Mouse (Mus musculus) MEL (cell line): ENCODE results near the gene Sox6. TPM values are rescaled to one million over a fixed set of nuclear protein-coding genes. Genes with fewer than 3 reads are reported as not detected.

Experiments used
- DNase-seq: peaks from one replicate; pipeline ENCODE4 v3.0.0; 2011; ENCODE audit warnings: low read depth, low spot score
- H3K27ac ChIP-seq: 2 replicates; pipeline ENCODE4 v1.5.1; 2012; ENCODE audit warnings: low read depth, mild to moderate bottlenecking, control low read depth, low read length, moderate library complexity; ENCODE audit not compliant: control insufficient read depth
- H3K27me3 ChIP-seq, 2 experiments: fragments of 150-350 bp in 1 of 2; sonication (generic) in 1 of 2; 2 replicates each; pipeline ENCODE4 v1.6.1; 2012; ENCODE audit warnings: low read length in 2 of 2, mild to moderate bottlenecking in 2 of 2, improper control_type of control experiment in 1 of 2, moderate library complexity in 1 of 2; ENCODE audit not compliant: insufficient read depth in 2 of 2, control insufficient read depth in 1 of 2
- H3K36me3 ChIP-seq, 2 experiments: 2 replicates each; pipeline ENCODE4 v1.6.1; 2012 to 2014; ENCODE audit warnings: low read length in 2 of 2, improper control_type of control experiment in 1 of 2, inconsistent platforms in 1 of 2, mild to moderate bottlenecking in 1 of 2; ENCODE audit not compliant: insufficient read depth in 2 of 2, control insufficient read depth in 1 of 2
- H3K4me1 ChIP-seq, 2 experiments: fragments of 150-350 bp in 1 of 2; sonication (generic) in 1 of 2; 2 replicates each; pipeline ENCODE4 v1.6.1; 2012; ENCODE audit warnings: low read length in 2 of 2, improper control_type of control experiment in 1 of 2, mild to moderate bottlenecking in 1 of 2; ENCODE audit not compliant: insufficient read depth in 2 of 2, control insufficient read depth in 1 of 2
- H3K4me3 ChIP-seq, 2 experiments: fragments of 150-350 bp in 1 of 2; sonication (generic) in 1 of 2; 2 replicates each; pipeline ENCODE4 v1.5.1; 2012; ENCODE audit warnings: low read depth in 2 of 2, low read length in 2 of 2, mild to moderate bottlenecking in 2 of 2, moderate library complexity in 2 of 2, control low read depth in 1 of 2, improper control_type of control experiment in 1 of 2; ENCODE audit not compliant: control insufficient read depth in 1 of 2, insufficient read depth in 1 of 2
- H3K79me2 ChIP-seq: 2 replicates; pipeline ENCODE4 v1.6.1; 2012; ENCODE audit warnings: mild to moderate bottlenecking, low read length, moderate library complexity; ENCODE audit not compliant: control insufficient read depth, poor library complexity, insufficient read depth
- H3K9ac ChIP-seq: 2 replicates; pipeline ENCODE4 v1.6.1; 2012; ENCODE audit warnings: low read depth, mild to moderate bottlenecking, control low read depth, low read length, moderate library complexity; ENCODE audit not compliant: control insufficient read depth, poor library complexity, severe bottlenecking
- H3K9me3 ChIP-seq: fragments of 150-350 bp; sonication (generic); replicated peaks from 2 replicates; pipeline ENCODE4 v1.6.1; 2012; ENCODE audit warnings: mild to moderate bottlenecking, low read length, improper control_type of control experiment, moderate library complexity; ENCODE audit not compliant: insufficient read depth
- BHLHE40 ChIP-seq: IDR thresholded peaks from 2 replicates; pipeline ENCODE4 v1.6.1; 2012; ENCODE audit warnings: low read depth, mild to moderate bottlenecking, inconsistent platforms, low read length, improper control_type of control experiment, borderline replicate concordance
- CHD1 ChIP-seq: IDR thresholded peaks from 2 replicates; pipeline ENCODE4 v1.6.1; 2012; ENCODE audit warnings: low read depth, mild to moderate bottlenecking, inconsistent platforms, low read length, improper control_type of control experiment
- E2F4 ChIP-seq: IDR thresholded peaks from 2 replicates; pipeline ENCODE4 v1.6.1; 2011; ENCODE audit warnings: low read depth, low read length, improper control_type of control experiment, borderline replicate concordance
- ELF1 ChIP-seq: IDR thresholded peaks from 2 replicates; pipeline ENCODE4 v1.6.1; 2014; ENCODE audit warnings: low read depth, mild to moderate bottlenecking, inconsistent platforms, low read length, improper control_type of control experiment, moderate library complexity
- EP300 ChIP-seq, 2 experiments: IDR thresholded peaks; 2 replicates each; pipeline ENCODE4 v1.6.1; 2011; ENCODE audit warnings: improper control_type of control experiment in 2 of 2, low read length in 2 of 2, low read depth in 1 of 2, mild to moderate bottlenecking in 1 of 2
- GATA1 ChIP-seq: IDR thresholded peaks from 2 replicates; pipeline ENCODE4 v1.6.1; 2011; ENCODE audit warnings: low read depth, low read length, improper control_type of control experiment
- HCFC1 ChIP-seq: IDR thresholded peaks from 2 replicates; pipeline ENCODE4 v1.6.1; 2012; ENCODE audit warnings: low read depth, mild to moderate bottlenecking, inconsistent platforms, low read length, improper control_type of control experiment, moderate library complexity
- JUND ChIP-seq: IDR thresholded peaks from 2 replicates; pipeline ENCODE4 v1.6.1; 2011; ENCODE audit warnings: low read depth, mild to moderate bottlenecking, improper control_type of control experiment, low read length
- KAT2A ChIP-seq: conservative IDR thresholded peaks from 2 replicates; pipeline ENCODE4 v1.6.1; 2012; ENCODE audit warnings: low read depth, low read length, improper control_type of control experiment, inconsistent platforms
- MAFK ChIP-seq: IDR thresholded peaks from 2 replicates; pipeline ENCODE4 v1.6.1; 2011; ENCODE audit warnings: low read depth, mild to moderate bottlenecking, low read length, improper control_type of control experiment, borderline replicate concordance
- MAX ChIP-seq: IDR thresholded peaks from 2 replicates; pipeline ENCODE4 v1.6.1; 2011; ENCODE audit warnings: low read length, improper control_type of control experiment
- MAZ ChIP-seq: IDR thresholded peaks from 2 replicates; pipeline ENCODE4 v1.6.1; 2012; ENCODE audit warnings: low read depth, mild to moderate bottlenecking, inconsistent platforms, low read length, improper control_type of control experiment
- MEF2A ChIP-seq: IDR thresholded peaks from 2 replicates; pipeline ENCODE4 v1.6.1; 2014; ENCODE audit warnings: low read depth, mild to moderate bottlenecking, inconsistent platforms, low read length, improper control_type of control experiment; ENCODE audit not compliant: poor library complexity, insufficient replicate concordance, severe bottlenecking; ENCODE audit errors: extremely low read depth
- MXI1 ChIP-seq: IDR thresholded peaks from 2 replicates; pipeline ENCODE4 v1.6.1; 2011; ENCODE audit warnings: mild to moderate bottlenecking, low read depth, low read length, improper control_type of control experiment
- MYB ChIP-seq: IDR thresholded peaks from 2 replicates; pipeline ENCODE4 v1.6.1; 2011; ENCODE audit warnings: mild to moderate bottlenecking, low read depth, low read length, improper control_type of control experiment
- NELFE ChIP-seq: IDR thresholded peaks from 2 replicates; pipeline ENCODE4 v1.6.1; 2011; ENCODE audit warnings: low read depth, low read length, improper control_type of control experiment
- NRF1 ChIP-seq: IDR thresholded peaks from 2 replicates; pipeline ENCODE4 v1.6.1; 2014; ENCODE audit warnings: low read depth, mild to moderate bottlenecking, inconsistent platforms, low read length, improper control_type of control experiment, moderate library complexity; ENCODE audit not compliant: poor library complexity, insufficient read depth, severe bottlenecking
- POLR2A ChIP-seq, 2 experiments: IDR thresholded peaks; 2 replicates each; pipeline ENCODE4 v1.6.1; 2011 to 2012; ENCODE audit warnings: low read length in 2 of 2, mild to moderate bottlenecking in 2 of 2, control low read depth in 1 of 2, improper control_type of control experiment in 1 of 2, low read depth in 1 of 2, moderate library complexity in 1 of 2; ENCODE audit not compliant: control insufficient read depth in 1 of 2, insufficient read depth in 1 of 2, poor library complexity in 1 of 2
- POLR2AphosphoS2 ChIP-seq: IDR thresholded peaks from 2 replicates; pipeline ENCODE4 v1.6.1; 2011; ENCODE audit warnings: low read length, improper control_type of control experiment
- POLR2AphosphoS5 ChIP-seq: IDR thresholded peaks from 2 replicates; pipeline ENCODE4 v1.6.1; 2012; ENCODE audit warnings: low read depth, borderline replicate concordance, mild to moderate bottlenecking, inconsistent platforms, low read length, moderate library complexity, mixed read lengths
- RAD21 ChIP-seq: IDR thresholded peaks from 2 replicates; pipeline ENCODE4 v1.6.1; 2011; ENCODE audit warnings: mild to moderate bottlenecking, low read depth, low read length, improper control_type of control experiment
- SIN3A ChIP-seq: IDR thresholded peaks from 2 replicates; pipeline ENCODE4 v1.6.1; 2012; ENCODE audit warnings: low read length, improper control_type of control experiment, inconsistent platforms
- SMC3 ChIP-seq: IDR thresholded peaks from 2 replicates; pipeline ENCODE4 v1.6.1; 2011; ENCODE audit warnings: low read depth, low read length, improper control_type of control experiment
- TAL1 ChIP-seq: IDR thresholded peaks from 2 replicates; pipeline ENCODE4 v1.6.1; 2012; ENCODE audit warnings: mild to moderate bottlenecking, inconsistent platforms, low read length, moderate library complexity, mixed read lengths
- TBP ChIP-seq: IDR thresholded peaks from 2 replicates; pipeline ENCODE4 v1.8.0; 2011; ENCODE audit warnings: low read depth, low read length, improper control_type of control experiment
- TCF12 ChIP-seq: IDR thresholded peaks from 2 replicates; pipeline ENCODE4 v1.6.1; 2014; ENCODE audit warnings: low read depth, mild to moderate bottlenecking, inconsistent platforms, low read length, improper control_type of control experiment, moderate library complexity
- USF1 ChIP-seq: IDR thresholded peaks from 2 replicates; pipeline ENCODE4 v1.6.1; 2014; ENCODE audit warnings: low read depth, mild to moderate bottlenecking, inconsistent platforms, low read length, improper control_type of control experiment, moderate library complexity
- ZKSCAN1 ChIP-seq: IDR thresholded peaks from 2 replicates; pipeline ENCODE4 v1.6.1; 2012; ENCODE audit warnings: low read depth, mild to moderate bottlenecking, inconsistent platforms, low read length, improper control_type of control experiment, moderate library complexity
- ZMIZ1 ChIP-seq: IDR thresholded peaks from 2 replicates; pipeline ENCODE4 v1.6.1; 2012; ENCODE audit warnings: low read depth, mild to moderate bottlenecking, inconsistent platforms, low read length, improper control_type of control experiment, moderate library complexity
- ZNF384 ChIP-seq: IDR thresholded peaks from 2 replicates; pipeline ENCODE4 v1.6.1; 2012; ENCODE audit warnings: low read depth, mild to moderate bottlenecking, inconsistent platforms, low read length, improper control_type of control experiment
- polyA plus RNA-seq, 2 experiments: library from polyadenylated mRNA; stranded (reverse) in 1 of 2; unstranded in 1 of 2; fragments of >175 nt in 1 of 2; fragments of >200 nt in 1 of 2; gene quantifications; 2 replicates each; pipeline versions ENCODE4 v1.2.1 to v1.2.4; 2012; ENCODE audit warnings: low replicate concordance in 2 of 2, low read depth in 1 of 2; ENCODE audit not compliant: insufficient read length in 2 of 2, insufficient read depth in 1 of 2, missing spikeins in 1 of 2
- total RNA-seq: library from RNA; depleted of rRNA; stranded (reverse); fragments of 300-350 nt; gene quantifications from 2 replicates; pipeline ENCODE4 v1.2.3, GENCODE M21; 2012

Sox6 gene
- total and polyA plus RNA-seq, 3 experiments, result 2.6 to 4.6 TPM; not detected in 1

DNA sequence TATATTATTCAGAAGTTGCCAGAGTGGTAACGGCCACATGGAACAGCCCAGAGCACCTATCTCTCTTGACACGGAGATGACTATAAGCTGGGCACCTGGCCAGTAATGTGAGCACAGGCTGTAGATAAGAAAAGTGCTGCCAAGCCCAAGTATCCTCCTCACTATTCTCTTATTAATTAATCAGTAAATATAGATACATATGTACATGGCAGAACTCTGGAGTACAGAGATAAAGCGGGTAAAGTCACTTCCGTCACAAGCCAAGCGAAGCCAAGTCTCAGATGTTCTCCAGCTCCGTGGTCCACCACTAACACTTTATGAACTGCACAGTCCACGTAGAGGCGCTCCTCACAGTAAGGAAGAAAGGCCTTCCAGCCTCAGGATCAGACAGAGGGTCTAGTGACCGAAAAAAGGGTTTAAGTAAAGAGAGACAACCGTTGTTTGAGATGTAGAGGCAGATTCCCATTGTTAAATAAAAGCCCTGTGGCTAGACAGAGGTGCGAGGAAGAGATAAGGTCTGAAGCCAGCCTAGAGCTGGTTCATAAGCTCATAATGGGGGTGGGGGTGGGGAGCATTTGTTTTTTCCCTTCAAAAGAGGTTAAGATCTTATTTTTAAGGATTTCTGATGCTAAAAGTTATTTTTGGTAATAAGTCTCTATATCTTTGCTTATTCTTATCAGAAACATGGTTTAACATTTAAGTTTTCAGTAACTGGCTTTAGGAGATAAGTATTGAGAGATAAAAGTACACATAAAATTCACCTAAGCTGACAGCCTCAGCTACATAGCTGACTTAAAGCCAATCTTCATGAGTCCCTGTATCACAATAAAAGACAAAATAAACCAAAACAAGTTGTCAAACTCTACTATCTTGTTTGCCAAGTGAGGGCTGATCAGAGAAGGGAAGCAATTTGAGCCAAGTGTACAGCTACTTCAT, 207.4 kb downstream of the Sox6 start (continued):
- TF ChIP-seq BHLHE40 (peak; percentile 59; the same call in 1 of the 2 replicates), SIN3A (peak; percentile 37; the same call in 1 of the 2 replicates)

DNA sequence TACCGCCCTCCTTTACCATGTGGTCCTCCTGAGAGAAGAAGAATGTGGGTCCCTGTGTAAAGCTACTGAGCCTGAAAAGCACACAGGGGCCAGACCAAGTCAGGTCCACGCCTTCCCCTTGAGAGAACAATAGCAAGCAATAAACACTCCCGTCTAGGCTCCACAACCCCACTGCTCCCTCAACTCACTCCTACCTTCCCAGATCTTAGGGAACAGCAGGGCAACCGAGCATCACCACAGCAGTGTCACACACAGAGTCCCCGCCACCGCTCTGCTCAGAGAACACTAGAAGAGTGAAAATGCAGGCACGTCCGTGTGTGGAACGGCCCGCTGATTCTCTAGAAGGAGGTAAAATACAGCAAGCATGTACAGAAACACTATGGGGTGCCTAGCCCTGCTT, 208.2 kb downstream of the Sox6 start:
- Histone ChIP-seq H3K27ac (peak overlapping the region; percentile 80), H3K79me2 (no peaks in the 10 kb centered on the region), H3K4me3 (peak overlapping the region; percentile 28), H3K27me3 (no peaks in the 10 kb centered on the region), H3K9me3 (no peaks in the 10 kb centered on the region), H3K4me1 (peaks cover 7 to 21% of the 10 kb centered on the region in 2 experiments), H3K9ac (peak overlapping the region; percentile 47), H3K36me3 (peaks cover 0 to 16% of the 10 kb centered on the region in 2 experiments; a peak in 2 of 4 replicates)
- no peak for TF ChIP-seq MXI1
- no peak for TF ChIP-seq NELFE
- TF ChIP-seq POLR2AphosphoS2, result no peak
- no peak for TF ChIP-seq RAD21
- TF ChIP-seq GATA1, result no peak
- TF ChIP-seq POLR2A (IDR thresholded peaks at IDR 0.05; ENCODE audit: control insufficient read depth in 1 of 2, insufficient read depth in 1 of 2, low read depth in 1 of 2, low read length in 2 of 2, poor library complexity in 1 of 2), result no peak
- no peak for TF ChIP-seq MAFK
- TF ChIP-seq KAT2A, result no peak
- no peak for TF ChIP-seq HCFC1
- TF ChIP-seq JUND, result no peak
- TF ChIP-seq TCF12, result no peak
- no peak for TF ChIP-seq MEF2A
- TF ChIP-seq MAX, result no peak
- no peak for TF ChIP-seq ZKSCAN1
- TF ChIP-seq USF1, result no peak
- TF ChIP-seq ELF1, result no peak
- DNase-seq, result no peak

DNA sequence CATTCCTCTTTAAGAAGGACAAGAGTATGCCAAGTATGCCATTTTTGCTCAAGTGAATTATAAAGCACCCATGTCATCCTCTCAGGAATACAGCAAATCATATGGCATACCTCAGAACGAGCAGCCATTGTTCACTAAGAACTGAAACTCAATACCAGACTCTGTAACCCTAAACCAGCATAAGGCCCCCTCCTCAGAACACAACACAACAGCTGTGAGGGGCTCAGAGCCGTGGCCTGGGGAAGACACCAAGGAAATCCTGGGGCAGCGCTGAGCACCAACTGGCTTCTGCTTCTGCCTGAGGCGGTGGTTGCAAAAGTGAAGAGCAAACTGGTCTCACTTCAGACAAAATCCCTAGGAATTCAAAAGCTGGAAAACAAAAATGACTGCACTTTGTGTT, 208.8 kb downstream of the Sox6 start:
- Histone ChIP-seq H3K27ac (no peak overlapping the region), H3K4me1 (peaks cover 7 to 16% of the 10 kb centered on the region in 2 experiments), H3K79me2 (no peaks in the 10 kb centered on the region), H3K27me3 (no peaks in the 10 kb centered on the region), H3K36me3 (peaks cover 0 to 16% of the 10 kb centered on the region in 2 experiments; a peak in 2 of 4 replicates), H3K4me3 (peak overlapping the region in 1 of 2 experiments; percentile 12; a peak in 1 of 4 replicates), H3K9ac (0 out of 2 replicates have a peak overlapping the region, but pooled peaks have one; percentile 2), H3K9me3 (no peaks in the 10 kb centered on the region)
- TF ChIP-seq MYB, result no peak
- no peak for TF ChIP-seq RAD21
- no peak for TF ChIP-seq ZNF384
- TF ChIP-seq MAZ, result no peak
- no peak for TF ChIP-seq POLR2AphosphoS2
- TF ChIP-seq POLR2AphosphoS5, result no peak
- no peak for TF ChIP-seq TAL1
- TF ChIP-seq ZMIZ1, result no peak
- TF ChIP-seq TBP, result no peak
- no peak for TF ChIP-seq CHD1
- no peak for TF ChIP-seq SMC3
- TF ChIP-seq E2F4, result no peak
- TF ChIP-seq EP300 (IDR thresholded peaks at IDR 0.05; ENCODE audit: low read depth in 1 of 2, low read length in 2 of 2), result no peak
- TF ChIP-seq NRF1, result no peak
- no peak for DNase-seq
